Mouse (Mus musculus) liver, embryonic 13.5 days (tissue): Measurements from ENCODE around the gene Mdfic. TPM values are rescaled to one million over a fixed set of nuclear protein-coding genes. Genes with fewer than 3 reads are reported as not detected.

Source experiments
- ATAC-seq: fragments of 200-750 bp; cut with Nextera tagmentation; 2 replicates; pipeline ENCODE4 v1.8.0; 2017; ENCODE audit warnings: low read depth, mild to moderate bottlenecking, moderate number of reproducible peaks, moderate library complexity
- DNase-seq: peaks from one replicate; pipeline ENCODE4 v3.0.0; 2022
- H3K27ac ChIP-seq: fragments of 300-500 bp; sonication (generic); 2 replicates; pipeline ENCODE4 v1.5.1; 2015; ENCODE audit warnings: moderate library complexity, mild to moderate bottlenecking, inconsistent platforms
- H3K27me3 ChIP-seq: fragments of 300-500 bp; sonication (generic); 2 replicates; pipeline ENCODE4 v1.6.1; 2015; ENCODE audit warnings: mild to moderate bottlenecking, inconsistent platforms
- H3K36me3 ChIP-seq: fragments of 300-500 bp; sonication (generic); 2 replicates; pipeline ENCODE4 v1.6.1; 2015; ENCODE audit warnings: mild to moderate bottlenecking, inconsistent platforms
- H3K4me1 ChIP-seq: fragments of 300-500 bp; sonication (generic); replicated peaks from 2 replicates; pipeline ENCODE4 v1.6.1; 2015; ENCODE audit warnings: inconsistent platforms
- H3K4me2 ChIP-seq: fragments of 300-500 bp; sonication (generic); 2 replicates; pipeline ENCODE4 v1.6.1; 2015; ENCODE audit warnings: inconsistent platforms, mild to moderate bottlenecking, moderate library complexity
- H3K4me3 ChIP-seq: fragments of 300-500 bp; sonication (generic); replicated peaks from 2 replicates; pipeline ENCODE4 v1.5.1; 2015; ENCODE audit warnings: mild to moderate bottlenecking, inconsistent platforms
- H3K9ac ChIP-seq: fragments of 300-500 bp; sonication (generic); 2 replicates; pipeline ENCODE4 v1.6.1; 2015; ENCODE audit warnings: mild to moderate bottlenecking, inconsistent platforms
- H3K9me3 ChIP-seq: fragments of 300-500 bp; sonication (generic); replicated peaks from 2 replicates; pipeline ENCODE4 v1.6.1; 2016; ENCODE audit warnings: inconsistent platforms
- WGBS: fragments of 180-500 bp; shearing (Covaris S2); methylation state at CpG from one replicate; pipeline ENCODE4 v1.1.7; 2015; ENCODE audit not compliant: insufficient replicate concordance; 5-methylcytosine and 5-hydroxymethylcytosine counted together
- polyA plus RNA-seq: library from polyadenylated mRNA; unstranded; fragments of >200 nt; fragmentation: Nextera tagmentation; extraction: Ambion mirVana; gene quantifications from 2 replicates; pipeline ENCODE4 v1.2.1, GENCODE M21; 2015

Gene Mdfic
- polyA plus RNA-seq, 1 experiment from 2014 or later: 0.96 TPM

- Histone ChIP-seq H3K27me3 (no peaks in the 10 kb centered on the region), H3K9ac (no peak overlapping the region), H3K4me1 (no peaks in the 10 kb centered on the region), H3K9me3 (no peaks in the 10 kb centered on the region), H3K4me3 (no peak overlapping the region), H3K27ac (no peak overlapping the region), H3K36me3 (no peaks in the 10 kb centered on the region), H3K4me2 (no peak overlapping the region)
- WGBS: 44% methylated on average over 5 of the region's 5 CpGs
- ATAC-seq (no peak), DNase-seq (no peak)
Measured at GRCm38 (mm10) chr6:15807382-15807781, 86.9 kb downstream of the Mdfic start.

- ATAC-seq (no peak), DNase-seq (no peak)
- Histone ChIP-seq H3K27me3 (no peaks in the 10 kb centered on the region), H3K4me3 (no peak overlapping the region), H3K9ac (no peak overlapping the region), H3K27ac (no peak overlapping the region), H3K4me1 (no peaks in the 10 kb centered on the region), H3K9me3 (no peaks in the 10 kb centered on the region), H3K36me3 (no peaks in the 10 kb centered on the region), H3K4me2 (no peak overlapping the region)
- 65% methylated on average over 3 of the region's 3 CpGs for WGBS
Measured at GRCm38 (mm10) chr6:15825236-15825635, 104.8 kb downstream of the Mdfic start.

- DNase-seq: no peak
- Histone ChIP-seq H3K4me3 (no peak overlapping the region), H3K27ac (no peak overlapping the region), H3K4me2 (no peak overlapping the region), H3K36me3 (no peaks in the 10 kb centered on the region), H3K27me3 (no peaks in the 10 kb centered on the region), H3K9ac (no peak overlapping the region), H3K9me3 (no peaks in the 10 kb centered on the region), H3K4me1 (no peaks in the 10 kb centered on the region)
- no peak for ATAC-seq
- WGBS: 64% methylated on average over 2 of the region's 2 CpGs
Measured at GRCm38 (mm10) chr6:15829812-15830211, 109.4 kb downstream of the Mdfic start.

- Histone ChIP-seq H3K4me2 (no peak overlapping the region), H3K27ac (no peak overlapping the region), H3K4me3 (no peak overlapping the region), H3K4me1 (no peaks in the 10 kb centered on the region), H3K9ac (no peak overlapping the region), H3K9me3 (no peaks in the 10 kb centered on the region), H3K27me3 (no peaks in the 10 kb centered on the region), H3K36me3 (no peaks in the 10 kb centered on the region)
- DNase-seq (no peak), ATAC-seq (no peak)
- 59% methylated on average over 1 of the region's 1 CpGs for WGBS
Measured at GRCm38 (mm10) chr6:15830651-15831050, 110.2 kb downstream of the Mdfic start.

GRCm38 (mm10) chr6:15837695-15838094 is 117.2 kb downstream of the Mdfic start:
- 71% methylated on average over 3 of the region's 3 CpGs for WGBS
- Histone ChIP-seq H3K9ac (no peak overlapping the region), H3K9me3 (no peaks in the 10 kb centered on the region), H3K4me1 (no peaks in the 10 kb centered on the region), H3K27me3 (no peaks in the 10 kb centered on the region), H3K36me3 (no peaks in the 10 kb centered on the region), H3K27ac (no peak overlapping the region), H3K4me3 (no peak overlapping the region), H3K4me2 (no peak overlapping the region)
- ATAC-seq: no peak
- no peak for DNase-seq

- no peaks in the 10 kb centered on the region for H3K4me1 ChIP-seq
- H3K4me2 ChIP-seq: no peak overlapping the region
- H3K27me3 ChIP-seq: no peaks in the 10 kb centered on the region
- no peaks in the 10 kb centered on the region for H3K36me3 ChIP-seq
- no peak overlapping the region for H3K27ac ChIP-seq
- no peak for DNase-seq
- no peak overlapping the region for H3K4me3 ChIP-seq
- no peak for ATAC-seq
- H3K9ac ChIP-seq: no peak overlapping the region
- 49% methylated on average over 3 of the region's 3 CpGs for WGBS
- no peaks in the 10 kb centered on the region for H3K9me3 ChIP-seq
Measured at GRCm38 (mm10) chr6:15839831-15840230, 119.4 kb downstream of the Mdfic start.

GRCm38 (mm10) chr6:15840429-15840828 is 120.0 kb downstream of the Mdfic start:
- no peak for DNase-seq
- Histone ChIP-seq H3K4me3 (no peak overlapping the region), H3K9ac (no peak overlapping the region), H3K27ac (no peak overlapping the region), H3K27me3 (no peaks in the 10 kb centered on the region), H3K4me2 (no peak overlapping the region), H3K4me1 (no peaks in the 10 kb centered on the region), H3K9me3 (no peaks in the 10 kb centered on the region), H3K36me3 (no peaks in the 10 kb centered on the region)
- ATAC-seq: no peak
- WGBS: 71% methylated on average over 2 of the region's 2 CpGs

GRCm38 (mm10) chr6:15841476-15842209 is 121.2 kb downstream of the Mdfic start:
- WGBS: 53% methylated on average over 5 of the region's 5 CpGs

GRCm38 (mm10) chr6:15843295-15843694 is 122.8 kb downstream of the Mdfic start:
- Histone ChIP-seq H3K4me1 (no peaks in the 10 kb centered on the region), H3K9ac (no peak overlapping the region), H3K27me3 (no peaks in the 10 kb centered on the region), H3K4me3 (no peak overlapping the region), H3K4me2 (no peak overlapping the region), H3K27ac (no peak overlapping the region), H3K36me3 (no peaks in the 10 kb centered on the region), H3K9me3 (no peaks in the 10 kb centered on the region)
- ATAC-seq: no peak
- no peak for DNase-seq
- 74% methylated on average over 3 of the region's 3 CpGs for WGBS

More at GRCm38 (mm10) chr6:15841476-15842209, 121.2 kb downstream of the Mdfic start:
- Histone ChIP-seq H3K27me3 (no peaks in the 10 kb centered on the region), H3K9me3 (no peaks in the 10 kb centered on the region), H3K27ac (no peak overlapping the region), H3K9ac (no peak overlapping the region), H3K4me3 (no peak overlapping the region), H3K4me1 (no peaks in the 10 kb centered on the region), H3K36me3 (no peaks in the 10 kb centered on the region), H3K4me2 (no peak overlapping the region)
- DNase-seq (no peak), ATAC-seq (no peak)

GRCm38 (mm10) chr6:15845711-15846342 is 125.4 kb downstream of the Mdfic start:
- Histone ChIP-seq H3K9me3 (no peaks in the 10 kb centered on the region), H3K4me1 (no peaks in the 10 kb centered on the region), H3K4me3 (no peak overlapping the region), H3K9ac (no peak overlapping the region), H3K4me2 (no peak overlapping the region), H3K36me3 (no peaks in the 10 kb centered on the region), H3K27ac (no peak overlapping the region), H3K27me3 (no peaks in the 10 kb centered on the region)
- ATAC-seq (no peak), DNase-seq (no peak)
- WGBS: 44% methylated on average over 2 of the region's 2 CpGs
